Mouse (Mus musculus) intestine, postnatal 0 days (tissue): ENCODE data around the gene Lrg1. TPM values are rescaled to one million over a fixed set of nuclear protein-coding genes. Genes with fewer than 3 reads are reported as not detected.

ENCODE experiments used
- ATAC-seq: fragments of 200-750 bp; cut with Nextera tagmentation; 2 replicates; pipeline ENCODE4 v1.8.0; 2017; ENCODE audit warnings: mild to moderate bottlenecking, moderate TSS enrichment, moderate library complexity
- H3K27ac ChIP-seq: fragments of 300-500 bp; sonication (generic); 2 replicates; pipeline ENCODE4 v1.5.1; 2014; ENCODE audit warnings: mild to moderate bottlenecking, low read depth, low read length, moderate library complexity
- H3K27me3 ChIP-seq: fragments of 300-500 bp; sonication (generic); replicated peaks from 2 replicates; pipeline ENCODE4 v1.6.1; 2014; ENCODE audit warnings: low read length, mixed read lengths; ENCODE audit not compliant: control insufficient read depth, insufficient read depth
- H3K36me3 ChIP-seq: fragments of 300-500 bp; sonication (generic); 2 replicates; pipeline ENCODE4 v1.6.1; 2014; ENCODE audit warnings: mild to moderate bottlenecking, moderate library complexity; ENCODE audit not compliant: control insufficient read depth, insufficient read depth
- H3K4me1 ChIP-seq: fragments of 300-500 bp; sonication (generic); replicated peaks from 2 replicates; pipeline ENCODE4 v1.6.1; 2014; ENCODE audit warnings: antibody characterized with exemption, low read length, mixed read lengths; ENCODE audit not compliant: control insufficient read depth, insufficient read depth
- H3K4me2 ChIP-seq: fragments of 300-500 bp; sonication (generic); replicated peaks from 2 replicates; pipeline ENCODE4 v1.6.1; 2014; ENCODE audit warnings: low read depth, mild to moderate bottlenecking, moderate library complexity
- H3K4me3 ChIP-seq: fragments of 300-500 bp; sonication (generic); 2 replicates; pipeline ENCODE4 v1.5.1; 2014; ENCODE audit warnings: low read depth, low read length
- H3K9ac ChIP-seq: fragments of 300-500 bp; sonication (generic); 2 replicates; pipeline ENCODE4 v1.6.1; 2014; ENCODE audit warnings: mild to moderate bottlenecking, low read depth, low read length
- H3K9me3 ChIP-seq: fragments of 300-500 bp; sonication (generic); 2 replicates; pipeline ENCODE4 v1.6.1; 2016; ENCODE audit warnings: mixed run types; ENCODE audit not compliant: control insufficient read depth
- CTCF ChIP-seq: sonication (generic); IDR thresholded peaks from 2 replicates; pipeline ENCODE4 v1.5.1; 2016; ENCODE audit warnings: low read depth, mild to moderate bottlenecking, control low read depth, antibody characterized with exemption, moderate library complexity
- WGBS: fragments of 180-500 bp; shearing (Covaris S2); extraction: QIAGEN DNeasy Blood & Tissue Kit; methylation state at CpG from one replicate; pipeline ENCODE4 v1.1.7; 2014; 5-methylcytosine and 5-hydroxymethylcytosine counted together
- polyA plus RNA-seq: library from polyadenylated mRNA; unstranded; fragments of >200 nt; fragmentation: Nextera tagmentation; extraction: Ambion mirVana; gene quantifications from 2 replicates; pipeline ENCODE4 v1.2.1, GENCODE M21; 2015

The Lrg1 gene
- polyA plus RNA-seq, 1 experiment from 2014 or later = 3.6 TPM

DNA sequence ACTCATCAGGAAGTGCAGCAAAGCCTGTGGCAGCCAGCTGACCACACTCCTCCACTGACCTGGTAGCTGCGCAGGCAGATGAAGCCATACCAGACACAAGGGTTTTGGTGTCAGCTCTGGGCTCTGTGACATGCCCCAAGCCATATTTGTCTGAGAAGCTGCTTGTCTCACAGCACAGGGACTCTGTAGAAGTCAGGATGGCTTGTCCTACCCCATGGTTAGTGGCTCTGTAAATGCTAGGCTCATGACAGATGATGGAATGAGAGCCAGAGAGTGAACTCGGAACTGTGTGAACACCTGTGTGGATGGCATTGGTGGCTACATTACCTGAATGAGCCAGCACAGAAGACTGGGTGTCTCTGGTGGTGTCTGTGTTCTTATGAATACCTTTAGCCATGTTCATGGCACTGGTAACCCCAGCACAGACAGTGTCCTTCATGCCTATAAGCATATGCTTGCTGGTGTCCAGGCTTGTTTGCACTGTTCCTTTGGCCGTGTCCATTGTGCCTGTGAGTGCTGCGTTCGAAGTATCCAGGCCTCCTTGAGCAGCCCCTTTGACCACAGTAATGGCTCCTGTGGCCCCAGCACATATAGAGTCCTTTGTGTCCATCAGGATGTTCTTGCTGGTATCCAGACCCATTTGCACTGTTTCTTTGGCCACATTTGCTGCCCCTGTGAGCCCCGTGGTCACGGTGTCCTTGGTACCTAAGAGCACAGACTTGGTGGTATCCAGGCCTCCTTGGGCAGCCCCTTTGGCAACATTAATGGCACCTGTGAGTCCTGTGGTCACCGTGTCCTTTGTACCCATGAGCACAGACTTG lies 18.1 kb downstream of the Lrg1 start:
- TF ChIP-seq CTCF = no peak
- Histone ChIP-seq H3K27me3 (no peaks in the 10 kb centered on the region), H3K9ac (no peak overlapping the region), H3K4me3 (no peak overlapping the region), H3K4me2 (no peak overlapping the region), H3K27ac (no peak overlapping the region; the same call in 1 of the 2 replicates), H3K36me3 (peaks cover 40% of the 10 kb centered on the region), H3K4me1 (no peaks in the 10 kb centered on the region), H3K9me3 (no peaks in the 10 kb centered on the region)
- no peak for ATAC-seq
- 92% methylated on average over 8 of the region's 8 CpGs for WGBS

DNA sequence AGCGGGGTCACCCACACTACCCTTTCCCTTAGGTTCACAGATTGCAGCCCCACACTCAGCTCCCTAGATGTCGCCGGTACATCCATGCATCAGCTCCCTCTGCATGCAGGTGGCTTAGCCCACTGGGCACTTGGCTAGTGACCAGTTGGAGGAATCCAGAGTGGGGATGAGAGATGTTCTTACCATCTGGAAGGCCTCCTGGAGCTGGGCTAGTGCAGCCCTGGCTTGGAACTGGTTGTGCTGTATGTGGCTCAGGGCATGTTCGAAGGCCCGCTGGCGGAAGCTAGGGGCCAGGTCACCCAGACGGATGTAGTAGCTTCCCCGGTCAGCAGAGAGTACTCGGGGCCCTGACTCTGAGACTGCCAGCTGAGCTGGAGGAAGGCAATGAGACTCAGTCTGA lies 18.9 kb downstream of the Lrg1 start:
- TF ChIP-seq CTCF = no peak
- Histone ChIP-seq H3K4me3 (no peak overlapping the region), H3K9me3 (no peaks in the 10 kb centered on the region), H3K9ac (no peak overlapping the region), H3K4me2 (no peak overlapping the region), H3K27ac (no peak overlapping the region), H3K27me3 (no peaks in the 10 kb centered on the region), H3K4me1 (no peaks in the 10 kb centered on the region), H3K36me3 (peaks cover 47% of the 10 kb centered on the region)
- 92% methylated on average over 9 of the region's 9 CpGs for WGBS
- no peak for ATAC-seq

GRCm38 (mm10) chr17:56102158-56102557 lies 19.6 kb downstream of the Lrg1 start:
- WGBS = 94% methylated on average over 5 of the region's 5 CpGs
- Histone ChIP-seq H3K4me3 (no peak overlapping the region), H3K36me3 (peaks cover 54% of the 10 kb centered on the region), H3K4me1 (no peaks in the 10 kb centered on the region), H3K27ac (no peak overlapping the region), H3K9me3 (no peaks in the 10 kb centered on the region), H3K27me3 (no peaks in the 10 kb centered on the region), H3K4me2 (no peak overlapping the region), H3K9ac (no peak overlapping the region)
- TF ChIP-seq CTCF = no peak
- no peak for ATAC-seq

GRCm38 (mm10) chr17:56100811-56101210 lies 21.0 kb downstream of the Lrg1 start:
- TF ChIP-seq CTCF = no peak
- no peaks in the 10 kb centered on the region for H3K27me3 ChIP-seq
- no peaks in the 10 kb centered on the region for H3K4me1 ChIP-seq
- no peak overlapping the region for H3K9ac ChIP-seq
- no peaks in the 10 kb centered on the region for H3K9me3 ChIP-seq
- 88% methylated on average over 3 of the region's 3 CpGs for WGBS
- no peak overlapping the region for H3K4me2 ChIP-seq
- H3K27ac ChIP-seq = no peak overlapping the region
- peaks cover 68% of the 10 kb centered on the region for H3K36me3 ChIP-seq
- no peak for ATAC-seq
- H3K4me3 ChIP-seq = no peak overlapping the region

DNA sequence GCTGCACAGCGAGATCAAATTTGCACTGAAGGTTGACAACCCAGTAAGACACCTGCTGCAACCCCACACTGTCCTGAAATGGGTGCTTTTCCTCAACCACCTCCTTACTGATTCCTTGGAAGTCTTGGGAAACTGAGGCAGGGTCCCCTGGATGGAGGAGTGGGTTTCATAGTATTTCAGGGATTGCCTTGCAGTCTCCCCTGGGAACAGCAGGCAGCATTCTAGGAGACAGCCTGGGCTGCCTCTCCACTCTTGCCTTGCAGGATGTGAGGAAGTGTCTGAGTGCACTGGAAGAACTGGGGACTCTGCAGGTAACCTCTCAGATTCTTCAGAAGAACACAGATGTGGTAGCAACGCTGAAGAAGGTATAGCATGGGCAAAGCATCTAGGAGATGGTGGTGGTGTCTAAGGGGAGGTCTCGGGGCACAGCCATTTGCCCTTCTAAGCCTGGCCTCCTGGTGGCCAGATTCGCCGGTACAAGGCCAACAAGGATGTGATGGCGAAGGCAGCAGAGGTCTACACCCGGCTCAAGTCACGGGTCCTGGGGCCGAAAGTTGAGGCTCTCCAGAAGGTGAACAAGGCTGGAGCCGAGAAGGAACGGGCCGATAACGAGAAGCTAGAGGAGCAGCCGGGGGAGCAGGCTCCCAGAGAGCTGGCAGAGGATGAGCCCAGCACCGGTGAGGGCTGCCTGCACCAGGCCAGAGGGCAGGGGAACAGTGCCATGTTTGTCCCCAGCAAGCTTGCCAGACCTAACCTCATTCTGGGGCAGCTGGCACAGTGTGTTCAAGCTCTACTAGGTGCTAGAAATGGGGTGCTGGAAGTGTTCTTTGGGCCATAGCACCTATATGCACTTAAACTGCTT lies 22.9 kb downstream of the Lrg1 start:
- H3K9ac ChIP-seq = no peak overlapping the region
- TF ChIP-seq CTCF = peak; percentile 45
- no peak overlapping the region for H3K27ac ChIP-seq
- no peaks in the 10 kb centered on the region for H3K27me3 ChIP-seq
- H3K36me3 ChIP-seq = peaks cover 74% of the 10 kb centered on the region
- no peak overlapping the region for H3K4me2 ChIP-seq
- no peaks in the 10 kb centered on the region for H3K9me3 ChIP-seq
- 86% methylated on average over 15 of the region's 15 CpGs for WGBS
- no peak overlapping the region for H3K4me3 ChIP-seq
- ATAC-seq = no peak
- H3K4me1 ChIP-seq = no peaks in the 10 kb centered on the region

- WGBS = 88% methylated on average over 8 of the region's 8 CpGs
- peaks cover 78% of the 10 kb centered on the region for H3K36me3 ChIP-seq
- no peak overlapping the region for H3K4me2 ChIP-seq
- H3K27me3 ChIP-seq = no peaks in the 10 kb centered on the region
- no peak overlapping the region for H3K4me3 ChIP-seq
- TF ChIP-seq CTCF = no peak
- H3K9ac ChIP-seq = no peak overlapping the region
- H3K27ac ChIP-seq = no peak overlapping the region
- no peaks in the 10 kb centered on the region for H3K9me3 ChIP-seq
- H3K4me1 ChIP-seq = no peaks in the 10 kb centered on the region
- ATAC-seq = no peak
Observed at GRCm38 (mm10) chr17:56098180-56098579, 23.6 kb downstream of the Lrg1 start.
